ENCODE assay signal across 8 mouse cellular contexts in the genomic region with DNA sequence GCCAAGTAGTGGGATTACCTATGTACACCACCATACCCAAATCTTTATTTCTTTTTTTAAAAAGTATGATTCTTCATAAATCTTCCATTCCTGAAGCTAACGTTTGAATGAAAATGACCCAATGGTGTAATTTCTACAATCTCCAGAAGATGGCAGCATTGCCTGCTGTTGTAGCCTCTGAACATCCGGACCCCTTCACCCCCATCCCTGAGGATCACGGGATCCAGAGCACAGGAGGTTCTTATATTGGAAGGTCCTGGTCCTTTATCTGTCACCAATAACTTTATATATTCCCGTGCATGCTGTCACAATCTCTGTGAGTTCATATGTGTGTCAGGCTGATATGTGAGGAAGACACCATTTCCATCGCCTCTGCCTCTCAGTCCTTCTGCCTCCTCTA. TPM values are rescaled to one million over a fixed set of nuclear protein-coding genes. Genes with fewer than 3 reads are reported as not detected.
A peak's percentile ranks its signal among the peaks of the same experiment; 100 is the strongest.
DNase-seq lines count a peak whose midpoint lies in the region; ATAC-seq and TF ChIP-seq lines count a peak whose summit lies in the region.
"Had no signal": no experiment of that assay in that cellular context is flagged by ENCODE, and none has a peak within 500 bp of the region (broad histone marks: within the 10 kb centered on the region; RNA-seq: fewer than 3 reads in every experiment).

No protein-coding gene starts in this region.

- no peak overlapping the region for H3K4me2 ChIP-seq in limb, embryonic 11.5 days (ENCODE audit: low read depth, severe bottlenecking)
- no peak overlapping the region for H3K4me2 ChIP-seq in forebrain, postnatal 0 days (ENCODE audit: low read depth)

- H3K36me3 ChIP-seq in limb, embryonic 11.5 days (ENCODE audit: control insufficient read depth, insufficient read depth, low read length) = no peaks in the 10 kb centered on the region
- no peaks in the 10 kb centered on the region for H3K36me3 ChIP-seq in limb, embryonic 10.5 days
- H3K36me3 ChIP-seq in forebrain, postnatal 0 days (ENCODE audit: insufficient read depth) = no peaks in the 10 kb centered on the region

- H3K9me3 ChIP-seq in limb, embryonic 11.5 days (ENCODE audit: control insufficient read depth, low read length) = no peaks in the 10 kb centered on the region
- H3K9me3 ChIP-seq in limb, embryonic 10.5 days (replicated peaks) = no peaks in the 10 kb centered on the region
- no peaks in the 10 kb centered on the region for H3K9me3 ChIP-seq in forebrain, postnatal 0 days (ENCODE audit: low read length)

- H3K27me3 ChIP-seq in limb, embryonic 11.5 days (ENCODE audit: control insufficient read depth, insufficient read depth, low read length) = no peaks in the 10 kb centered on the region
- H3K27me3 ChIP-seq in limb, embryonic 10.5 days (ENCODE audit: low read depth, poor library complexity, severe bottlenecking) = no peaks in the 10 kb centered on the region
- no peaks in the 10 kb centered on the region for H3K27me3 ChIP-seq in forebrain, postnatal 0 days (ENCODE audit: insufficient read depth, low read length)

- peak; percentile 42 for DNase-seq in limb, embryonic 11.5 days (ENCODE audit: low spot score)
- no peak for DNase-seq in limb, embryonic 10.5 days (ENCODE audit: low spot score)
- peak; percentile 61 for DNase-seq in brain, adult 2 months (ENCODE audit: low read depth, low spot score)
- DNase-seq in forebrain, postnatal 0 days = peak; percentile 80
- peak; percentile 6 for DNase-seq in layer of hippocampus, adult 9-11 months
- DNase-seq in thymus, postnatal 0 days (ENCODE audit: low spot score) = no peak

- 30% methylated on average over 5 of the region's 5 CpGs for WGBS in limb, embryonic 11.5 days
- 36% methylated on average over 5 of the region's 5 CpGs for WGBS in limb, embryonic 10.5 days
- 28% methylated on average over 5 of the region's 5 CpGs for WGBS in forebrain, postnatal 0 days
- WGBS in olfactory bulb, adult 2 months = 24% methylated on average over 5 of the region's 5 CpGs

- H3K4me1 ChIP-seq in limb, embryonic 11.5 days (ENCODE audit: control insufficient read depth, insufficient read depth, low read length) = no peaks in the 10 kb centered on the region
- H3K4me1 ChIP-seq in limb, embryonic 10.5 days = no peaks in the 10 kb centered on the region
- H3K4me1 ChIP-seq in forebrain, postnatal 0 days (ENCODE audit: insufficient read depth) = no peaks in the 10 kb centered on the region
- no peaks in the 10 kb centered on the region for H3K4me1 ChIP-seq in olfactory bulb, adult 2 months (ENCODE audit: control insufficient read depth, insufficient read depth, low read length)

- no peak for TF ChIP-seq POLR2A in olfactory bulb, adult 2 months (IDR thresholded peaks at IDR 0.05; ENCODE audit: insufficient read depth, low read depth, low read length)

- no peak overlapping the region for H3K9ac ChIP-seq in limb, embryonic 11.5 days (ENCODE audit: low read length)
- H3K9ac ChIP-seq in forebrain, postnatal 0 days = no peak overlapping the region

- no peak for ATAC-seq in limb, embryonic 11.5 days (ENCODE audit: insufficient number of reproducible peaks, low FRiP score, low TSS enrichment, low read depth)
- ATAC-seq in forebrain, postnatal 0 days = peak; percentile 62

- H3K27ac ChIP-seq in limb, embryonic 11.5 days (replicated peaks; ENCODE audit: low read depth, low read length) = no peak overlapping the region
- H3K27ac ChIP-seq in limb, embryonic 10.5 days = no peak overlapping the region
- no peak overlapping the region for H3K27ac ChIP-seq in forebrain, postnatal 0 days (ENCODE audit: low read depth, low read length)
- no peak overlapping the region for H3K27ac ChIP-seq in olfactory bulb, adult 2 months (ENCODE audit: insufficient read depth, low read depth, low read length)

- peak; percentile 79 for TF ChIP-seq CTCF in forebrain, postnatal 0 days (IDR thresholded peaks at IDR 0.05; ENCODE audit: low read depth)
- TF ChIP-seq CTCF in olfactory bulb, adult 2 months (IDR thresholded peaks at IDR 0.05; ENCODE audit: insufficient read depth, low read depth, low read length) = peak; percentile 59

- no peak overlapping the region for H3K4me3 ChIP-seq in limb, embryonic 11.5 days (ENCODE audit: low read depth, low read length)
- no peak overlapping the region for H3K4me3 ChIP-seq in limb, embryonic 10.5 days
- no peak overlapping the region for H3K4me3 ChIP-seq in forebrain, postnatal 0 days (ENCODE audit: low read depth, low read length)
- H3K4me3 ChIP-seq in olfactory bulb, adult 2 months (ENCODE audit: insufficient read depth, low read depth, low read length) = no peak overlapping the region

RNA-seq across cellular contexts. Expression of gene Dmp1, which starts 16.5 kb away (rescaled TPM):
- not detected in 2 replicates for polyA plus RNA-seq in limb, embryonic 11.5 days (2014; fragmentation: Nextera tagmentation; extraction: Ambion mirVana)
- polyA plus RNA-seq in limb, embryonic 10.5 days (2016; fragmentation: Nextera tagmentation; extraction: Ambion mirVana) = not detected in 2 replicates
- total RNA-seq in forebrain, postnatal 0 days (2014; rRNA removed) = 0.46 and 0.52 TPM in 2 replicates
- 0.21 and 0.45 TPM in 2 replicates for polyA plus RNA-seq in forebrain, postnatal 0 days (2015; fragmentation: Nextera tagmentation; extraction: Ambion mirVana)
- polyA plus RNA-seq in olfactory bulb, adult 2 months (2012; ENCODE audit: insufficient read depth, insufficient read length, low replicate concordance, missing spikeins) = not detected in 2 replicates
- 0.08 and 0.13 TPM in 2 replicates for polyA plus RNA-seq in thymus, postnatal 0 days (2015; fragmentation: Nextera tagmentation; extraction: Ambion mirVana)
- polyA plus RNA-seq: liver, embryonic 16.5 days had no signal

RNA-seq across cellular contexts. Expression of gene Dspp, which starts 48.4 kb away (rescaled TPM):
- polyA plus RNA-seq in limb, embryonic 11.5 days (2014; fragmentation: Nextera tagmentation; extraction: Ambion mirVana) = not detected in 2 replicates
- polyA plus RNA-seq in limb, embryonic 10.5 days (2016; fragmentation: Nextera tagmentation; extraction: Ambion mirVana) = not detected in 2 replicates
- not detected in 2 replicates for total RNA-seq in forebrain, postnatal 0 days (2014; rRNA removed)
- not detected in 2 replicates for polyA plus RNA-seq in forebrain, postnatal 0 days (2015; fragmentation: Nextera tagmentation; extraction: Ambion mirVana)
- polyA plus RNA-seq in olfactory bulb, adult 2 months (2012; ENCODE audit: insufficient read depth, insufficient read length, low replicate concordance, missing spikeins) = not detected in 2 replicates
- polyA plus RNA-seq in thymus, postnatal 0 days (2015; fragmentation: Nextera tagmentation; extraction: Ambion mirVana) = not detected in 2 replicates
- polyA plus RNA-seq: liver, embryonic 16.5 days had no signal

Comparison
In these comparisons a context has a peak if more than half of its experiments do, and no peak if none do; other contexts are left out.
1. DNase-seq: peak in limb, embryonic 11.5 days (single experiment), brain, adult 2 months (single experiment), forebrain, postnatal 0 days (single experiment) and layer of hippocampus, adult 9-11 months (single experiment); none in limb, embryonic 10.5 days (single experiment) and thymus, postnatal 0 days (single experiment).